Mouse (Mus musculus) mature B cell (primary cell): Measurements from ENCODE around the gene Flnb.

Experiments used
- in situ Hi-C: fragments of 300-500 bp; cut with MboI; formaldehyde crosslinking; loops from 2 replicates; pipeline ENCODE4 v1.14.3; 2019

Flnb gene

DNA sequence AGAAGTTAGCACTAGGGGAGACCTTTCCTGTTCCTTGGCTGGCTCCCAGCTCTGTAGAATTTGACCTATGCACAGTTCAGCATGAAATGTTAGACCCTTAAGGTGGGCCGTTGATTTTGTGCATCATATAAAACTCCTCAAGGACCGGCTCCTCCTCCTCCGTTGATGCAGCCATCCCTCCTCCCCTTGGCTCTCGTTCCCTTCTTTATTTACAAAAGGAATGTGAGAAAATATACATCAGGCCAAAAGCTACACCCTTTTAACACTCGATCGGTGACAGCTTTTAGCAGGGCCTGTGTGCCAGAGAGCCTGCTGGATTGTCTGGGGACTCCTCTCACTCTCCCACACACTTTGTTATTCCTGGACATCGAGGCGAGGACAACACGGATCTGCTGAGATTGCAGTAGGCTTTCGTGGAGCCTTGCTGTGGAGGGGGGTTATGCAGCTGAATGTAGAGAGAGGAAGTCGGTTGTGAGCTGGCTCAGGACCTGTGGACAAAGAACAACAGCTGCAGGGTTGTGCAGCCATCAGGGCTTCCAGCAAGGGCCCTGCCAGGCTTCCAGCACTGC, 82.8 kb downstream of the Flnb start:
- in situ Hi-C loops, result no loop called here

DNA sequence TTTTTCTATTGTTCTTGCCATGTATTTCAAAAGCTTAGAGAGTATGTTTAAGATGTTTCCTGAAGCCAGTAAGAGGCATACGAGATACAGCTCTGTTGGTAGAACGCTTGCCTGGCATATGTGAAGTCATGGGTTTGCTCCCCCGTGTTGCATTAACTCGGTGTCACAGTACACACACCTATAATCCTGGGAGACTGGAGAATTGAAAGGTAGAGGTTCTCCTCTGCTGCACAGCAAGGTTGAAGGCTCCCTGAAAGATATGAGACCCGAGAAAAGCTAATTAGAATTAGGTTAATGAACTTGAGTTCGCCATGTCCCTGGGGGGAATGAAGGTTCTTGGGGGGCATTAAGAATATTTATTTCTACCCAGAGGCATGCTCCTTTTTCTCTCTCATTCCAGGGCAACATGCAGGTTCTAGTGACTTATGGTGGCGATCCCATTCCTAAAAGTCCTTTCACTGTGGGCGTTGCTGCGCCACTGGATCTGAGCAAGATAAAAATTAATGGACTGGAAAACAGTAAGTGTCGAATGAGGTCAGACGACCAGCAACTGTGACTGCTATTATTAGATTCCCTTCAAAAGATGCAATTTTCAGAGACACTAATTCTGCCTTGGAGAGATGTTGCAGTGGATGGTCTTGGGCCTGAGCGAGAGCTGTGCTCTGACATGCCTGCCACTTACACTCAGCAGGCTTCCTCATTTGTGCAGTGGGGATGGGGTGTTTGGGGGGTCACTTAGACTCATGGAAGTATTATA, 83.9 kb downstream of the Flnb start:
- in situ Hi-C loops, result no loop called here

DNA sequence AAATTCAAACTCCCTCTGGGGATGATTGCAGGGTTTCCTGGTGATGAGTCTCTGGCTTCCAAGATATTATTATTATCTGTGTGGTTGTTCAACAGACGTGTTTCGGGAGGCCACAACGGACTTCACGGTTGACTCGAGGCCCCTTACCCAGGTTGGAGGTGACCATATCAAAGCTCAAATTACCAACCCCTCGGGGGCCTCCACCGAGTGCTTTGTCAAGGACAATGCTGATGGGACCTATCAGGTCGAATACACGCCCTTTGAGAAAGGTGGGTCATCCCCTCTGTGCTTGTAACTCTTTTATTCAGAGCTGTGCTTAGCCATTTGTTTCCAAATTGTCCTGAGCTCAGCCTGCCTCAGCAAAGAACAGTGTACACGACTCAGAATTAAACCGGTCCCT, 89.3 kb downstream of the Flnb start:
- in situ Hi-C loops, result no loop called here

DNA sequence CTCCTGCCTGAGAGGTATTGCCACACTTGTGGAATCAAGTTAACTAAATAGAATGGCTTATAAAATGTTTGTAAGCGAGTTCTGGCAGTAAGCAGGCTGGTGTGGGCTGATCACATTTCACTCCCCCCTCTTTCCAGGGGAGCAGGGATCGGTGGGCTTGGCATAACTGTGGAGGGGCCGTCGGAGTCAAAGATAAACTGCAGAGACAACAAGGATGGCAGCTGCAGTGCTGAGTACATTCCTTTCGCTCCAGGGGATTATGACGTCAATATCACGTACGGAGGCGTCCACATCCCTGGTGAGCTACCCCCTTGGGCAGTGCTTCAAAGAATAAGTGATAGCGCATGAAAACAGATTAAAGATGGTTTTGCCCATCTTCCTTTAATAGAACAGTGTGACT, 91.7 kb downstream of the Flnb start:
- in situ Hi-C loops, result no loop called here

DNA sequence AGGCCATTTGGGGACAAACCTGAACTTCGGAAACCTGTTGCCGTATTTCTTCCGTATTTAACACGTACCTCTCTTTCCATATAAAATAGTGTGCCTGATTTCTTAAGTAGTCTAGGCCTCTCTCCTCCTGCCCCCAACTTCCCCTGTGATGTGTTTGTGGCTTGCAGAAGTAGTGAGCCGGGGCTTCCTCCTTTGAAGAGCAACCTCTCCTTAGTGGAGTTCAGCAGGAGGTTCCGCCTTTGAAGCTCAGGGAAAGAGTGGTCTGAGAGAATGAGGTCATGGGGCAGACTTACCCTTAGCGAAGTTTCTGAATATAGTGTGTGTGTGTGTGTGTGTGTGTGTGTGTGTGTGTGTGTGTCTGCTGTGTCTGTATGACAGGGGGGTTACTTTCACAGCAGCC, 96.1 kb downstream of the Flnb start:
- in situ Hi-C loops, result no loop called here

DNA sequence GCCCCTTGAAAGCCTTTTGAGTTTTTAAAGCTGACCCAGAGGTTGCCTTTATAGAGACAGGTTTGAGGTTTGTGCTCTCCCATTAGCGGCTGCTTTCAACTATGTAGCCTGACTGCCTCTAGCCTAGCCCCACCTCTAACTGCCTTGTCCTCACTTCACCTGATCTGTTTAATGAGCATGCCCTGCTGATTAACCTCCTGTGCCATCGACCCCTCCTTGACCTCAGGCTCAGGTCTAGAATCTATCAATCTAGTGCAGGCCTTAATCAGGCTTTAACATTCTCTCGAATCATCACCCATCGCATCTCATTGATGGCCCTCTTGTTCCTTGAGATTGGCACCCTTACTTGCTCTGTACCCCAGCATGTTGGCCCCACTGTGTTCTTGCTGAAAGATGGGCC, 96.7 kb downstream of the Flnb start:
- in situ Hi-C loops, result no loop called here

DNA sequence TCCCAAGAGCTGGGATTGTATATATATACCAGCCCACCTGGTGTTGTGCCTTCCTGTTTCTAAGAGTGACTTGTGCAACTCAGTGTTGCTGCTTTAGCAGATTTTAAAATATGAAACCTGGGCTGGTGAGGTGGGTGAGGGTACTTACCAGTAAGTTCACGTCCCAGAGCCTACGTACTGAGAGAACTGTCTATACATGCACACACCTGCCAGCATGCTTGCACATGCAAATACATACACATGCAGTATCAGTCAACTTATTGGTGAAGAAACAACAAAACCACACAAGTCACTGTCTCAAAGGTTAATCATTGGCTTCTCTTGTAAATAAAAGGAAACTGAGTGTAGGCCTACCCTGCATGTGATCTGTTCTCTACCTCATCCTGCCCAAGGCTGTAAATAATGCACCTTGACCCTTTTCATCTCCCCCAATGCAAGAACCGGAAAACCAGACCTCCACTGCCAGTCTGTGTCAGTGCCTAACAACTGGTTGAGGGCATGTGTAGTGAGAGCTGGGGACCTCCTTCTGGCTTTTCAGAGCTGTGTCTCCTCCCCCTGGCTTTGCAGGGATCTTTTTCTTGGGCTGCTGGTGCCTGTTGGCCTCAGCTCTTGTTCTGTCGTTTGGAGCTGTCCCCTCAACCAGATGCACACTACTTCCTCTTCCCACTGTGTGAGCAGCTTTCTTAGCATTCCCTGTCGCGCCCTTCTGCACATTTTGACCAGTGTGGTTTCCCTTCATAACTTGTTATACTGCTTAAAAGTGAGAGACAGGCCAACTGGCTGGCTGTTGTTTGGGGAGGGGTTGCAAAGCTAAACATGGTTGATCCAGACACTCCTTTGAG, 100.6 kb downstream of the Flnb start:
- in situ Hi-C loops, result no loop called here

DNA sequence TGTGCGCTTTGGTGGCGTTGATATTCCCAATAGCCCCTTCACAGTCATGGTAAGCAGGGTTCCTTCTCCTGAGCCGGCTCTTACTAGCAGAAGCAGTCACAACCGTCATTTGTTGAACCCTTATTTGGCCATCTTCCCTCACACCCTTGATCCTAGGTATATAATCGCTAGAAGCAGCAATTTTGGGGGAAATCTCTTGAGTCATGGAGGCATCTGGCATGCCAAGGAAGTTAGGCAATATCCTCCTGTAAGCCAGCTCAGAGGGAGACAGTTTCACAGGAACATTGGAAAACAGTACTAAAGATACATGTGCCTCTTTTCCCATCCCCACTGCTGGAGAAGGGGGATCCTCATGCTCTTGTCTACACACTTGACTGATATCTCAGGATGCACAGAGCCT, 101.6 kb downstream of the Flnb start:
- in situ Hi-C loops, result no loop called here

DNA sequence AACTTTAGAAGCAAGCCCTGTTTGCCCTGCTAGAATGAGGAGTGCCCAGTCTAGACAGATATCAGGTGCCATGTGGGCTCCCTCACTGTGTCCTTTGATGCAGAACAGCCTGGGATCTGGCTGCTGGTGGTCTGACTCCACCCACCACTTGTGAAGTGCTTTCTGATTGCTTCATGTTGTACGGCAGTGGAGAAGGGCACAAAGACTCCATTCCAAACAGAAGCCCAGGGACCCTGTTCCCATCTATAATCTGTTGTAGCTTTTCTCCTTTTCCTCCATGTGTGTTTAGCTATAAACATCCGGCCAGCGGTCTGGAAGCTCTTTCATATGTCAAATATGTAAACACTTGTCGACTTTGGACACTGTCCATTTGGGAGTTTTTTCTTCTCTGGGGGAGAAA, 102.2 kb downstream of the Flnb start:
- in situ Hi-C loops, result no loop called here

DNA sequence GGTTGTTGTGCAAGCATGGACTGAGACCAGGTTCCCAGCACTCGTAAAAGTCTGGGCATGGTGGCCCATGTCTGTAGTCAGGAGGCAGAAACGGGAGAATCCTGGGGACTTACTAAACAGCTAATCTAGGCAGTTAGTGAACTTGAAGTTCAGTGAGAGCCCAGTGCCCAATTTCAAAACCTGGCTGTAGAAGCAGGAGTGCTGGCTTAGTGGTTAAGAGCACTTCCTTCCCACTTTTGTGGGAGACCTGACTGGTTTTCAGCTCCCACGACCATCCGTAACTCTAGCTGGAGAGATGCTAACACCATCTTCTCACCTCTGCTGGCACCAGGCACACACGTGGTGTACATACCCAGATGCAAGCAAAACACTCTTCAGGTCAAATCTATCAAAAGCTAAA, 103.7 kb downstream of the Flnb start:
- in situ Hi-C loops, result no loop called here

DNA sequence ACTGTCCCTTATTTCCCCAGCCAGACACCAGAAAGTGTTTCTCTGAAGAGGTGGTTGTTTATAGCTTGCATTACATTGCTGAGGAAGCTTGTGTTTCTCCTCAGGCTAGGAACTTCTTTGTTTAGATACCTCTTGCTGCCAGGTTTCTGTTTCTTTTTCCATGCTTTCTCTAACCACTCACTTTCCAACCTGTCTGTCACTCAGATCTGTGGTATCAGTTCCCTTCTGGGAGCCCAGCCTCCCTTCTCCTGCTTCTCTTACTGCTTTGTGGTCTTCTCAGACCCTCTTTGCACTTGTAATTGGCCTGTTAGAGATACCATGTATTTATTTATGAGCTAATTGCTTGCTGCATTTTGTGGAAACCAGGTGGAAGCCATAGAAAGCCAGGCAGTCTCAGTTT, 105.9 kb downstream of the Flnb start:
- in situ Hi-C loops, result no loop called here

DNA sequence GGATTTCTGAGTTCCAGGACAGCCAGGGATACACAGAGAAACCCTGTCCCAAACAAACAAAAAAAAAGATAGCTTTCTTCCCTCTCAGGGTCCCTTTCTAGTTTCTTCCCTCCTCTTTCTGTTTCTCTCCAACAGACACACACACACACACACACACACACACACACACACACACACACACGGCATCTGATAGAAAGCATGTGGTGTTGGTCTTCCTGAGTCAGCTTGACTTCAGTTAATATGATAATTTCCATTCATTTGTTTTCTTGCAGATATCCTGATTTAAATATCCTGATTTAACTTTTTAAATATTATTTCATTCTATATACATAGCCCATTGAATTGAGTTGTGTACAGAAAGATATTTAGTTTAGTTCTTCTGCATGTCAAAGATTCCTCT, 110.6 kb downstream of the Flnb start:
- in situ Hi-C loops, result no loop called here

DNA sequence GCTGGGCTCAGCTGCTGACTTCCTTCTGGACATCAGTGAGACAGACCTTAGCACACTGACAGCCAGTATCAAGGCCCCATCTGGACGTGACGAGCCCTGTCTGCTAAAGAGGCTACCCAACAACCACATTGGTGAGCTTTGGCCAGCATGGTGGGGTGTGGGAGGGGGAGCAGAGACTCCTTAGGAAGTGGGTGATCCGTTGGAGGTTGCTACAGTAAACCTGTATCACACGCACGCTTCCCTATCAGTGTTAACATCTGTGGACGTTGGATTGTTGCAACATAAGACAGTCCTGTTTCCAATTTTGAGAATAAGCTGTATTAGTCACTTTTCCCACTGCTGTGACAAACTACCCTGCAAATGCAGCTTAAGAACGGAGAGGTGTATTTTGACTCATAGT, 111.3 kb downstream of the Flnb start:
- in situ Hi-C loops, result no loop called here

DNA sequence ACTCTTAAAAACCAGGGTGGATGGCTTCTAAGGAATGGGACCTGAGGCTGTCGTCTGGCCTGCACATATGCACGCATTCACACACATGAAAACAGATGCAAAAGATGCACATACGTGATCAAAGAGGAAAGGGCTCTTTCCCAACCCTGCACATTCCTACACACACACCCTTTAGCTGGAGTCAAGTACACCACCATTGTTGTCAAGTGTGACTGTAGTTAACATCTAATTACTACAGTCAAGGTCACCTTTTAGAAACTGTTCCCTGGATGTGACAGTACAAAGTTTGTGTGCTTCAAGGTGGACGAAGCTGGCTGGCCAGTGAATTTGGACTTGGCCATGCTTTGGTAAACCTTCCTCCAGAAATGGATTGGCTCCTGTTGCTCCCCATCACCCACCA, 114.4 kb downstream of the Flnb start:
- in situ Hi-C loops, result no loop called here

DNA sequence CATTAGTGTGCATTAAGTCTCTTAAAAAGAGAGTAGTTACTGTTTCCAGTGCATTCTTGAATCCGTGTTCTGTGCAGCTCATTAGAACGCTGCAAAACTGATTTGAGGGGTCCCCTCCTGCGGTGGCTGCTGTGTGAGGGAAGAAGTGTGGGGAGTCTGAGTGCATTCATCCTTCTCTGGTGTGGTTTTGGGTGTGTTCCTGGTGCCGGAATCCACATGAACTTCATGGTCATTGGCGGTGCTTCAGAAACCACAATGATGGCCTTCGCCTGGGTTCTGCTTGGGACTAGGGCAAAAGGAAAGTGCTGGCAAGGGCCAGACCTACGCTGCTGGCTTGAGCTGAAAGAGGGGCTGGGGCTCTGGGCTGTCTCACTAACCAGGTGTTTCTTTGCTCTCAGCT, 116.4 kb downstream of the Flnb start:
- in situ Hi-C loops, result no loop called here

DNA sequence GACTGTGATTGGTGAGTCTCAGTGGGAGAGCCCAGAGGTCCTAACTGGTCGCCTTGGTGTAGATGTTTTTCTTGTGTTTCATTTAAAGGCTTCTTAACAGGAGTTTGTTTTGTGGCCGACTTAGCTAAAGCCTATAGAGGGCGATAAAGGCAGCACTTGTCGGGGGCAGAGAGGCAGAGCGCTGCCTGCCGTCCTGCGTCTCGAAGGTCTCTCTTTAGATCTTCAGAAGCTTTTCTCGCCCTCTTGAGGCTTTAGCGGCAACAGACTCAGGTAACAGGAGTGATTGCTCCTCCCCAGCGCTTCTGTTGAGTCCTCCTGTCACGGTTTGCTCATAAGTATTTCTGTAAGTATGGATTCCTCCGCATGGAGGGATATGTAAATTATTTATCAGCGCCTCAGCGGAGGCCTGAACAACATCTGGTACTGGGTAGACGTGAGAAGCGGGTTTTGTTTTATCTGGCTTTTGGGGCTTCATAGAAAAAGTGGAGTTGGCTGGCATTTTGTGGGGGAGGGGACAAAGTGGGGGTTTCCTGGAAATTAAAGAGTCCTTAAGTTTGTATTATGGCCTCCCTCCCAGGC, 119.4 kb downstream of the Flnb start:
- in situ Hi-C loops, result no loop called here

DNA sequence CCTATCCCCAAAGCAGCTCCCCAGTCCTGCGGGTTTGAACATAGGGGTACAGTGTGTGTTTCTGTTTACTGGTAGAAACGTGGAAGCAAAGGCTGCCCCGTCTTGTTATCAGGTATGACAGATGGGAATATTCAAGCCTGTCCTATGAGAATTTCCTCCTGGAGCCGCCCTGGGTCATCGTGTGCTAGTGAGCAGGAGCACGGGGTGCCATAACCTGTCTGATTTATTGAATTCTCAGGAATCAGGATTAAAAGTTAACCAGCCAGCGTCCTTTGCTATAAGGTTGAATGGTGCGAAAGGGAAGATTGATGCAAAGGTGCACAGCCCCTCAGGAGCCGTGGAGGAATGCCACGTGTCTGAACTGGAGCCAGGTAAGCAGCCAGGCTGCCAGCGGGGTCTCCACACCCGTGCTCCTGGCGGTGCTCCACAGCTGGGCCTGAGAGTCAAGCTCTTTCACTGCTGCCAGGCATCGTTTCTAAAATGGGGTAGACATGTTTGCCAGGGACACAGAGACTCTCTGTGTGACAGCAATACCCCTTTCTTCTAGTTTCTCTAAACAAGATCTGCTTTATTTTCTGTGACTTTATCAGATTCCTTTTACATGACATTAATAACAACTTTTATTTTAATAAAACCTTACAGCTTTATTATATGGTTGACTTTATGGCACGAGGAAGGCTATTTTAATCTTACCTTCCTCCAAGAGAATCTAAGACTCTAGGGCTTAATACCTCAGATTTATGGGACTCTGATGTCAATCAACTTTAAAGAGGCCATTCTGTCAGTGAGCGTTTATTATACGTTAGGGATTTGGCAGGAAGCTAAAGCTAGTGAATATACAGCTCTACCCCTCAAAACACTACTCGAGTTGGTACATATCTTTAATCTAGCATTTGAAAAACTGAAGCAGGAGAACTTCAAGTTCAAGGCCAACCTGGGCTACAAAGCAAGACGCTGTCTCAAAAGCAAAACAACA, 121.3 kb downstream of the Flnb start:
- in situ Hi-C loops, result no loop called here

DNA sequence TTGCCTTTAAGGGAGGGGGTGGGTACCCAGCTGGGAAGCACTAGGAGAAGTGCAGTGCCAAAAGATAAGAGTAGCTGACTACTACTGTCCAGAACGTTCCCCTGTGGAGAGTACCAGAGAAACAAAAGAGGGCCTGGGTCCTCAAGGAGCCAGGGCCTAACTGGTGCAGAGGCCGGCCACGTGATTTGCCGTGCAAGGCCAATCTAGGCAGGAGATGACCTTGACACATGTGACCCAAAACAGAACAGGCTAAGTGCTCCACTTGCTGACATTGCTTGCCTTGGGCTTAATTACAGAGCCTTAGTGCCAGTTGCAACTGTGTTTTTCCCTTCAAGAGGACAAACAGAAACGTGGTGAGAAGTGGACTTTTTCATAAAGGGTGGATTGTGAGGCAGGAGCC, 123.7 kb downstream of the Flnb start:
- in situ Hi-C loops, result no loop called here

DNA sequence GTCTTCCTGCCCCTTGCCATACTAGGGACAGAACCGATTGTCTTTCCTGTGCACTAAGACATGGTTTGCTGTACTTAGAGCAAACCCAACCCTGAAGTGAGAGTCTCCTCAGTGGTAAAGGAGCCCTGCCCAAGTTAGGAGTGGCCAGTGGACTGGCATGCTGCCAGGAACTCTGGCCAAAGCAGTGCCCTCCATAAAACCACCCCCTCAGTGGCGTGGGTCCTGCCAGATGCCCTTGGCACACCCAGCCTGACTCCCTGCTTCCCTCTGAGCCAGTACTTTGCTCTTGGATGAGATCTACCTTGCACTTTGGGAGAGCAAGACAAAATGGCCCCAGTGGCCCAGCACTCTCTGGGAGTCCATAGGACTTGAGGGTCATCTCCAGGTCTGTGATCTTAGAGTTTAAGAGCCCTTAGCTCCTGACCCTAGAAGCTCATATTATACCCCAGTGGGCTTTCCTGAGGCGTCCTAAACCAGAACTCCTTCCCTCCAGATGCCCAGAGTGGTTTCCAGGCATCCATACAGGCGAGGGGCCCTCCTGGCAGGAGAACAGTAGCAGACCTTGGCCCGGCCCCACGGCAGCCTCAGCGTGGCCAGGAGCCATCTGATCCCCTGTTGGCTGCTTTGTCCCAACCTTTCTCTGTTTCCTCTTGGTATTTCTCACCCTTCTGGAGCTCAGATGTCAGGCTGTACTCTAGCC, 125.5 kb downstream of the Flnb start:
- in situ Hi-C loops, result no loop called here

DNA sequence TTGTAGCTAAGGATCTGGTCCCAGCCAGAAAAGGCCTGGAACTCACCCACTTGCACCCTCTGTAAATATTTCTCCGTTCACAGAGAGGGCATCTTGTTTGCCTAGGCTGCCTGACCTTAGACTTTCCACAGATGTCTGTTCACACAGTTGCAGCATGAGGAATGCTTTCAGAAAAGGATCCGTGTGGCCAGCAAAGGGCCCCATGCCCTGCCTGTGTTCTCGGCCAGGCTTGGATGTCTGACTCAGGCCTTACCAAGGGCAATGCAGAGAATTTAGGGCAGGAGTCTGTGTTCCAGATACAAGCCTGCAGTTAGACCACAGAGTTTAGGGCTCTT, 126.0 kb downstream of the Flnb start:
- in situ Hi-C loops, result no loop called here
